In the genomic region with DNA sequence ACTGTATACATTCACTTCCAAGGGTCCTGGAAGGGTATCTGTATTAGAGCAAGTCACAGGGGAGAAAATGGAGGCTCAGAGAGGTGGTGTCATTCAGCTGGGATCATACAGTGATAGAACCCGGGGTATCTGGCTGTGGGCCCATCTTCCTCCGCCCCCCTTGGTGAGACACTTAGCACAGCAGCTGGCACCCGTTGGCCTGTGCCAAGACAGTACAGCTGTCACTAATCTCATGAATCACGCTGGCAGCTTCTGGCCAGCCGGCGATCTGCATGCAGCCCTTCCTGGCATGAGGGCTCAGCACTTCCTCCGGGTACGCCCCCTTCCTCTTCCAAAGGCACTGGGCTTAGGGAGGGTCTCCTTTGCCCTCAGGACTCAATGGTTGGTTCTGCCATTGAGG, we compare ENCODE assay signal across 9 mouse cellular contexts. TPM values are rescaled to one million over a fixed set of nuclear protein-coding genes. Genes with fewer than 3 reads are reported as not detected.
DNase-seq lines count a peak whose midpoint lies in the region; ATAC-seq lines count a peak whose summit lies in the region.
"Had no signal": no experiment of that assay in that cellular context is flagged by ENCODE, and none has a peak within 500 bp of the region (broad histone marks: within the 10 kb centered on the region; RNA-seq: fewer than 3 reads in every experiment).

No protein-coding gene starts in this region.

- intact Hi-C loops in heart, postnatal 10 days (cut with DNase I) = no loop called here

- peak overlapping the region; percentile 46 for H3K27ac ChIP-seq in forebrain, embryonic 15.5 days (replicated peaks)
- H3K27ac ChIP-seq: liver, embryonic 15.5 days had no signal

- H3K4me3 ChIP-seq in forebrain, embryonic 15.5 days = no peak overlapping the region
- H3K4me3 ChIP-seq: liver, embryonic 15.5 days had no signal

- H3K9me3 ChIP-seq in forebrain, embryonic 15.5 days = no peaks in the 10 kb centered on the region
- H3K9me3 ChIP-seq: liver, embryonic 15.5 days had no signal

- peaks cover 18% of the 10 kb centered on the region for H3K4me1 ChIP-seq in forebrain, embryonic 15.5 days

- H3K4me2 ChIP-seq in forebrain, embryonic 15.5 days (replicated peaks) = no peak overlapping the region
- H3K4me2 ChIP-seq: liver, embryonic 15.5 days had no signal

- peak; percentile 25 for DNase-seq in urinary bladder, postnatal 14 days (ENCODE audit: low spot score)
- DNase-seq in urinary bladder, postnatal 4 days (ENCODE audit: low spot score in 2 of 2) = no peak
- DNase-seq in heart, postnatal 10 days = peak; percentile 47 to 55
- DNase-seq in layer of hippocampus, postnatal 14 days (ENCODE audit: low spot score in 2 of 2) = peak; percentile 65
- DNase-seq in embryo, embryonic 11 days = no peak
- no peak for DNase-seq in thymus, postnatal 25 days

- peak; percentile 75 for ATAC-seq in forebrain, embryonic 15.5 days (replicated peaks)
- ATAC-seq in megakaryocyte progenitor cell, adult 5-6 weeks (replicated peaks; ENCODE audit: poor library complexity) = peak; percentile 68

- WGBS in forebrain, embryonic 15.5 days = 33% methylated on average over 8 of the region's 8 CpGs

- H3K27me3 ChIP-seq in forebrain, embryonic 15.5 days = no peaks in the 10 kb centered on the region

- no peaks in the 10 kb centered on the region for H3K36me3 ChIP-seq in forebrain, embryonic 15.5 days

- H3K9ac ChIP-seq in forebrain, embryonic 15.5 days (replicated peaks) = no peak overlapping the region
- H3K9ac ChIP-seq: liver, embryonic 15.5 days had no signal

RNA-seq across cellular contexts. Expression of gene Kank2, which starts 5.9 kb away (rescaled TPM):
- 2.9 and 3.7 TPM in 2 replicates for polyA plus RNA-seq in forebrain, embryonic 15.5 days (2015; fragmentation: Nextera tagmentation; extraction: Ambion mirVana)
- 10 to 100 TPM; 49.5 to 51.9 TPM for total RNA-seq in heart, postnatal 10 days (2021)
- 1 to 10 TPM; 7.1 to 7.8 TPM for total RNA-seq in layer of hippocampus, postnatal 14 days (2021)
- total RNA-seq in megakaryocyte progenitor cell, adult 5-6 weeks (2015) = 0.72 and 1.2 TPM in 2 replicates
- 0.71 and 1.2 TPM in 2 replicates for total RNA-seq in megakaryocyte progenitor cell, adult 5-6 weeks (2017)

RNA-seq across cellular contexts. Expression of gene Spc24, which starts 32.5 kb away (rescaled TPM):
- polyA plus RNA-seq in forebrain, embryonic 15.5 days (2015; fragmentation: Nextera tagmentation; extraction: Ambion mirVana) = 41.7 and 55.9 TPM in 2 replicates
- 10 to 100 TPM; 11.9 to 14.5 TPM for total RNA-seq in heart, postnatal 10 days (2021)
- total RNA-seq in layer of hippocampus, postnatal 14 days (2021) = 1 to 10 TPM; 2.1 to 4.0 TPM
- total RNA-seq in megakaryocyte progenitor cell, adult 5-6 weeks (2015) = 43.2 and 50.1 TPM in 2 replicates
- 128 and 151 TPM in 2 replicates for total RNA-seq in megakaryocyte progenitor cell, adult 5-6 weeks (2017)

RNA-seq across cellular contexts. Expression of gene Angptl8, which starts 42.7 kb away (rescaled TPM):
- polyA plus RNA-seq in forebrain, embryonic 15.5 days (2015; fragmentation: Nextera tagmentation; extraction: Ambion mirVana) = 0.27 and 0.51 TPM in 2 replicates
- total RNA-seq in heart, postnatal 10 days (2021) = under 1 TPM in 1 of 2 experiments, not detected in 1; 0.31 TPM
- not detected for total RNA-seq in layer of hippocampus, postnatal 14 days (2021)
- 0.22 and 1.8 TPM in 2 replicates for total RNA-seq in megakaryocyte progenitor cell, adult 5-6 weeks (2015)
- total RNA-seq in megakaryocyte progenitor cell, adult 5-6 weeks (2017) = 4.0 and 4.7 TPM in 2 replicates

RNA-seq across cellular contexts. Expression of gene Dock6, which starts 59.8 kb away (rescaled TPM):
- polyA plus RNA-seq in forebrain, embryonic 15.5 days (2015; fragmentation: Nextera tagmentation; extraction: Ambion mirVana) = 10.4 and 12.3 TPM in 2 replicates
- 10 to 100 TPM; 63.0 to 66.5 TPM for total RNA-seq in heart, postnatal 10 days (2021)
- 10 to 100 TPM; 24.5 to 24.7 TPM for total RNA-seq in layer of hippocampus, postnatal 14 days (2021)
- total RNA-seq in megakaryocyte progenitor cell, adult 5-6 weeks (2015) = 0.64 and 1.6 TPM in 2 replicates
- 0.67 and 2.3 TPM in 2 replicates for total RNA-seq in megakaryocyte progenitor cell, adult 5-6 weeks (2017)

Comparison
In these comparisons a context has a peak if more than half of its experiments do, and no peak if none do; other contexts are left out.
1. DNase-seq: peak in urinary bladder, postnatal 14 days (single experiment), heart, postnatal 10 days (2 of 2) and layer of hippocampus, postnatal 14 days (2 of 2); none in urinary bladder, postnatal 4 days (0 of 2), embryo, embryonic 11 days (single experiment) and thymus, postnatal 25 days (single experiment).
2. RNA of gene Kank2, which starts 5.9 kb away (total RNA-seq): 49.5 to 51.9 TPM in heart, postnatal 10 days; 7.1 to 7.8 TPM in layer of hippocampus, postnatal 14 days and 0.71 to 1.2 TPM in megakaryocyte progenitor cell, adult 5-6 weeks; every median in the first group is over 4 times any median in the second.